Comparison of ENCODE assay signal across 23 mouse cellular contexts in genomic region chr16:96901234-96902014, GRCm38 (mm10).
A peak's percentile ranks its signal among the peaks of the same experiment; 100 is the strongest.
DNase-seq lines count a peak whose midpoint lies in the region; ATAC-seq and TF ChIP-seq lines count a peak whose summit lies in the region.
"Had no signal": no experiment of that assay in that cellular context is flagged by ENCODE, and none has a peak within 500 bp of the region (broad histone marks: within the 10 kb centered on the region; RNA-seq: fewer than 3 reads in every experiment).

No protein-coding gene starts in this region.

- no peak overlapping the region for H3K9ac ChIP-seq in CH12.LX (ENCODE audit: insufficient read depth, low read depth)
- H3K9ac ChIP-seq: forebrain, embryonic 15.5 days; heart, embryonic 12.5 days; hindbrain, embryonic 12.5 days had no signal

- H3K4me1 ChIP-seq in CH12.LX (ENCODE audit: control insufficient read depth in 1 of 2, insufficient read depth in 2 of 2), result no peaks in the 10 kb centered on the region; a peak in 1 of 4 replicates

- no peak for DNase-seq in frontal cortex, postnatal 14 days (ENCODE audit: low spot score in 2 of 2)
- no peak for DNase-seq in CH12.LX (ENCODE audit: extremely low read depth)
- DNase-seq in Patski (ENCODE audit: low read depth, low spot score), result no peak
- peak; percentile 79 for DNase-seq in fibroblast of lung, adult 2 months (ENCODE audit: low read depth)
- DNase-seq in lung, postnatal 4 days, result no peak
- no peak for DNase-seq in embryo, embryonic 11 days
- no peak for DNase-seq in heart, postnatal 4 days
- DNase-seq: adrenal gland, adult 8-10 months; cerebellum, adult 18-20 months; cerebellum, postnatal 14 days; gastrocnemius, postnatal 14 days; heart, adult 2 months; heart, postnatal 36 days; kidney, adult 8-10 months had no signal

- TF ChIP-seq CTCF in CH12.LX (conservative IDR thresholded peaks at IDR 0.05 in 1 of 2, IDR thresholded peaks at IDR 0.05 in 1 of 2; ENCODE audit: low read depth in 2 of 2, low read length in 2 of 2) (no peak), Patski (IDR thresholded peaks at IDR 0.05) (no peak)

- dilution Hi-C loops in CH12.LX (cut with MboI; ENCODE audit: extremely low pct_ligation_motif_present, extremely low pct_unique_long_range_greater_than_20kb, low sequenced_read_pairs), result no loop called here

- no peak overlapping the region for H3K4me3 ChIP-seq in CH12.LX (replicated peaks in 1 of 3; ENCODE audit: low read depth in 2 of 3, low read length in 2 of 3, poor library complexity in 1 of 3)
- H3K4me3 ChIP-seq: embryonic facial prominence, embryonic 10.5 days; erythroblast, embryonic 14.5 days; forebrain, embryonic 15.5 days; heart, adult 2 months; heart, embryonic 12.5 days; hindbrain, embryonic 12.5 days had no signal

- TF ChIP-seq EP300 in CH12.LX (IDR thresholded peaks at IDR 0.05; ENCODE audit: low read length), result no peak

- no peaks in the 10 kb centered on the region for H3K36me3 ChIP-seq in CH12.LX (replicated peaks in 1 of 2; ENCODE audit: control insufficient read depth in 1 of 2, insufficient read depth in 1 of 2, low read length in 1 of 2)
- H3K36me3 ChIP-seq: embryonic facial prominence, embryonic 10.5 days; forebrain, embryonic 15.5 days; heart, embryonic 12.5 days; hindbrain, embryonic 12.5 days had no signal

- in situ Hi-C loops in CH12.LX (cut with MboI; ENCODE audit: low pct_ligation_motif_present, low pct_unique_long_range_greater_than_20kb, low sequenced_read_pairs), result no loop called here
- in situ Hi-C loops in Patski (cut with MboI; ENCODE audit: low pct_unique_long_range_greater_than_20kb), result no loop called here

- H3K9me3 ChIP-seq in CH12.LX (replicated peaks; ENCODE audit: low read length), result no peaks in the 10 kb centered on the region
- H3K9me3 ChIP-seq: embryonic facial prominence, embryonic 10.5 days; forebrain, embryonic 15.5 days; heart, embryonic 12.5 days; hindbrain, embryonic 12.5 days had no signal

- CTCF ChIA-PET in Patski (lab: Charles Lee), result interaction anchor here (1.6 kb wide), 1 partner anchor 14 kb away, joined by 4 read pairs; no protein-coding TSS in a partner anchor

- POLR2A ChIA-PET in Patski (lab: Charles Lee), result no interaction called here

- no peak overlapping the region for H3K27ac ChIP-seq in CH12.LX (ENCODE audit: insufficient read depth, low read depth)
- H3K27ac ChIP-seq: embryonic facial prominence, embryonic 10.5 days; forebrain, embryonic 15.5 days; heart, adult 2 months; hindbrain, embryonic 12.5 days had no signal

- H3K4me2 ChIP-seq in CH12.LX (ENCODE audit: insufficient read depth, low read depth, poor library complexity, severe bottlenecking), result no peak overlapping the region
- H3K4me2 ChIP-seq: forebrain, embryonic 15.5 days; heart, embryonic 12.5 days; hindbrain, embryonic 12.5 days had no signal

- H3K27me3 ChIP-seq in CH12.LX (replicated peaks) (no peaks in the 10 kb centered on the region), Patski (no peaks in the 10 kb centered on the region)
- H3K27me3 ChIP-seq: forebrain, embryonic 15.5 days; heart, embryonic 12.5 days; hindbrain, embryonic 12.5 days had no signal

- ATAC-seq in frontal cortex, adult (ENCODE audit: low TSS enrichment), result peak; percentile 53
- peak; percentile 29 for ATAC-seq in Patski
- ATAC-seq: forebrain, embryonic 15.5 days; hindbrain, embryonic 16.5 days; inflammation-experienced regulatory T-cells, adult 6 months; intestine, postnatal 0 days had no signal

- no peak for TF ChIP-seq POLR2A in CH12.LX (IDR thresholded peaks at IDR 0.05; ENCODE audit: low read depth, low read length)

- no peaks in the 10 kb centered on the region for H3K79me2 ChIP-seq in CH12.LX (replicated peaks; ENCODE audit: control insufficient read depth, extremely low read depth, insufficient read depth, poor library complexity, severe bottlenecking)

- no peak for TF ChIP-seq RAD21 in CH12.LX (IDR thresholded peaks at IDR 0.05; ENCODE audit: low read depth, low read length)

TF ChIP-seq in CH12.LX, 34 proteins besides CTCF, POLR2A, EP300 and RAD21:
- TF ChIP-seq BHLHE40 (IDR thresholded peaks at IDR 0.05; ENCODE audit: low read depth, low read length), result peak; percentile 47
- peak; percentile 57 for TF ChIP-seq ZNF384 (IDR thresholded peaks at IDR 0.05; ENCODE audit: low read depth, low read length)
- no peak for TF ChIP-seq MAFK (IDR thresholded peaks at IDR 0.05; ENCODE audit: insufficient replicate concordance, low read length)
